Mouse (Mus musculus): ENCODE results near the gene Gkn2. TPM values are rescaled to one million over a fixed set of nuclear protein-coding genes. Genes with fewer than 3 reads are reported as not detected.

Gkn2 gene
- polyA plus RNA-seq, 1 experiment, result 0.21 TPM

DNA sequence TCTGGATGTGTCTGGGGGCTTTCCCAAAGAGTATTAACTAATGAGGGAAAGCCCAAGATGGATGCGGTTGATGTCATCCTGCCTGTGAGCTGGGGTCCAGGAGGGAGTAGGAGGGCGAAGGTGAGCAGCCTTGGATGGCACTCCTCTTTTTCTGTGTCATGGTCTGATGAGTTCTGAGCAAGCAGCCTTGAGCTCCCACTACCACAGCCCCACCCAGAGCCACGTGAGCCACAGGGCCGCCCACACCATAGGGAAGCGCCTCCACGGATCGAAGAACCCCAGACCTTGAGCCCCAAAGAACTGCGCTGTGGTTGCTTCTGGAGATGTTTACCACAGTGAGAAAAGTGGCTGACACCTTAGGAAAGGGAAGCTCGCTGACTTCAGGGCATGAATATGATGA lies 21.6 kb downstream of the Gkn2 start:
- Histone ChIP-seq H3K4me1 (ENCODE audit: control insufficient read depth, insufficient read depth, low read length) (peaks cover 13% of the 10 kb centered on the region), H3K4me3 (replicated peaks; ENCODE audit: extremely low read depth, low read depth, low read length) (no peak overlapping the region)
- no peak for TF ChIP-seq POLR2A (IDR thresholded peaks at IDR 0.05; ENCODE audit: borderline replicate concordance, extremely low read depth, low read depth, low read length)
- 83% methylated on average over 9 of the region's 9 CpGs for whole genome bisulfite sequencing
- no peak for DNase-seq

- no peak overlapping the region for H3K4me3 ChIP-seq (replicated peaks; ENCODE audit: extremely low read depth, low read depth, low read length)
- no peak for TF ChIP-seq POLR2A (IDR thresholded peaks at IDR 0.05; ENCODE audit: borderline replicate concordance, extremely low read depth, low read depth, low read length)
- TF ChIP-seq CTCF (IDR thresholded peaks at IDR 0.05; ENCODE audit: insufficient read depth, low read length), result peak; percentile 98
- peak; percentile 70 for DNase-seq
- H3K4me1 ChIP-seq (ENCODE audit: control insufficient read depth, insufficient read depth, low read length), result peaks cover 3% of the 10 kb centered on the region
- WGBS, result under 1% methylated on average over 5 of the region's 5 CpGs
Measured at GRCm38 (mm10) chr6:87399137-87399536, 26.0 kb downstream of the Gkn2 start.

DNA sequence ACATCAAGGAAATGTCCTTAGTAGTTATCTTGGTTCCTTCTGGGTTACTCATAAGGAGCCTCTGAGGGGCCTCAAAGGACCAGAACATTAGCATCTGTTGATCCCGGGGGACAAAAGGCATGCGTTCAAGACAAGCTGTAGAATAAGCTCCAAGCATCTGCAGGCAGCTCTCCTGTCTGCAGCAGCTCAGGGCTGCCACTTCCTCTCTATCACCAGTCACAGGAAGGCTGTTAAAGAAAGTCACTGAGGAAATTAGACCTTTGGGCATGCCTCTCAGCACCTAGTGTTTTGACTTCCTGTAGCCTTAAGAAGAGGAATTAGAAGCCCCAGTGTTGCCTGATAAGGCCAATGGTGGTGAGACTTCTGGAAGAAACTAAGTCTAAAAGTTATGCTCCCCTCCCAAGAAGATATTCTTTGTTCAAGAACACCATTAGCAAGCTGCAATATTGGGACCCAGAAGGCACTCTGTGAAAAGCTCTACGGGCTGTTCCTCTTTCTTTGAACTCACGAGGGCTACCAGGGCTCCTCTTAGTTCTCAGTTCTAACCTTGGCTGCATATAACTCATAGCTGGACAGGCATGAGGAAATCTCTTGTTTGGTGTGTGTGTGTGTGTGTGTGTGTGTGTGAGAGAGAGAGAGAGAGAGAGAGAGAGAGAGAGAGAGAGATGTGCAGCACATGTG lies 26.9 kb downstream of the Gkn2 start:
- peaks cover 3% of the 10 kb centered on the region for H3K4me1 ChIP-seq (ENCODE audit: control insufficient read depth, insufficient read depth, low read length)
- TF ChIP-seq CTCF (IDR thresholded peaks at IDR 0.05; ENCODE audit: insufficient read depth, low read length), result no peak
- no peak for TF ChIP-seq POLR2A (IDR thresholded peaks at IDR 0.05; ENCODE audit: borderline replicate concordance, extremely low read depth, low read depth, low read length)
- no peak overlapping the region for H3K4me3 ChIP-seq (replicated peaks; ENCODE audit: extremely low read depth, low read depth, low read length)
- DNase-seq, result no peak
- WGBS, result 40% methylated on average over 4 of the region's 4 CpGs

DNA sequence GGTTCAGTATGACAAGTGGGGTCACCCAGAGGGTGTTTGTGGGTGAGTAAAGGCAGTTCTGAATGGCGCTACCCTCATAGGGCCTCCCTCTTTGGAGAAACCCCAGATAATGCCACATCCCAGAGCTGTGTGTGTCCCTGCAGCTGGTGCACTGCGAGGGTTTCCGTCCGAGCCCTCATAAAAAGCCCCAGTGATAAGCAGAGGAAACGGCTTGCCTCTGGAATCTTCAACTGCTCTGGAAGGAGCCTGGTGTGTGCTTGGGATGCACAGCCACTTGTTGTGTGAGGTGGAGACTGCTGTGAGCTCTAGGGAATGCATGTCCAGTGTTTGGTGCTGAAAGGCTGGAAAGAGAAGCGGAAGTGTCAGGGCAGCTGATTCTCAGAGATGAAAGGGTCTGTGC lies 28.3 kb downstream of the Gkn2 start:
- no peak for DNase-seq
- no peak for TF ChIP-seq CTCF (IDR thresholded peaks at IDR 0.05; ENCODE audit: insufficient read depth, low read length)
- no peak for TF ChIP-seq POLR2A (IDR thresholded peaks at IDR 0.05; ENCODE audit: borderline replicate concordance, extremely low read depth, low read depth, low read length)
- Histone ChIP-seq H3K4me1 (ENCODE audit: control insufficient read depth, insufficient read depth, low read length) (peaks cover 3% of the 10 kb centered on the region), H3K4me3 (replicated peaks; ENCODE audit: extremely low read depth, low read depth, low read length) (no peak overlapping the region)
- 64% methylated on average over 6 of the region's 6 CpGs for whole genome bisulfite sequencing

DNA sequence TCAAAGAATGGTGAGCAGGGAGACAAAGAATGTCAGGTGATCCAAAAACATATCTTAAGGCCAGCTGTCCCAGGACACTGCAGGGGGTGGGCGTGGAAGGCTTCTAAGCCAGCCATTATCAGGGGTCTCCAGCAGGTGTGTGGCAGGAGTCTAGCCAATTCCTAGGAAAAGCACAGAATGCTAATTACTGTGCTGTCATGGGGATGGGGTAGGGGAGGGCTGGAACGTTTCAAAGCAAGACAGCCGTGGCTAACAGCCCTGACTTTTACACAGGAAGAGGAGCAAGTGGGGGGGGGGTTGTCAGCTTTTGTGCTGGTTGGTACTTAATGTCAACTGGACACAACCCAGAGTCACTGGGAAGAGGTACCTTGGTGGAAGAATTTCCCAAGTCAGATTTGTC lies 38.9 kb downstream of the Gkn2 start:
- H3K4me1 ChIP-seq (ENCODE audit: control insufficient read depth, insufficient read depth, low read length), result no peaks in the 10 kb centered on the region
- 43% methylated on average over 3 of the region's 3 CpGs for WGBS
- no peak for DNase-seq
- TF ChIP-seq POLR2A (IDR thresholded peaks at IDR 0.05; ENCODE audit: borderline replicate concordance, extremely low read depth, low read depth, low read length) (no peak), CTCF (IDR thresholded peaks at IDR 0.05; ENCODE audit: insufficient read depth, low read length) (no peak)
- H3K4me3 ChIP-seq (replicated peaks; ENCODE audit: extremely low read depth, low read depth, low read length), result no peak overlapping the region

- Histone ChIP-seq H3K4me3 (replicated peaks; ENCODE audit: extremely low read depth, low read depth, low read length) (no peak overlapping the region), H3K4me1 (ENCODE audit: control insufficient read depth, insufficient read depth, low read length) (peaks cover 3% of the 10 kb centered on the region)
- no peak for DNase-seq
- WGBS, result 40% methylated on average over 7 of the region's 7 CpGs
- no peak for TF ChIP-seq CTCF (IDR thresholded peaks at IDR 0.05; ENCODE audit: insufficient read depth, low read length)
Measured at GRCm38 (mm10) chr6:87422304-87422703, 49.1 kb downstream of the Gkn2 start.

GRCm38 (mm10) chr6:87424037-87424816 lies 51.1 kb downstream of the Gkn2 start:
- Histone ChIP-seq H3K4me1 (ENCODE audit: control insufficient read depth, insufficient read depth, low read length) (peaks cover 3% of the 10 kb centered on the region), H3K4me3 (replicated peaks; ENCODE audit: extremely low read depth, low read depth, low read length) (peak overlapping the region; percentile 2)
- WGBS, result 29% methylated on average over 19 of the region's 19 CpGs
- DNase-seq, result no peak
- TF ChIP-seq POLR2A (IDR thresholded peaks at IDR 0.05; ENCODE audit: borderline replicate concordance, extremely low read depth, low read depth, low read length) (no peak), CTCF (IDR thresholded peaks at IDR 0.05; ENCODE audit: insufficient read depth, low read length) (no peak)

GRCm38 (mm10) chr6:87426954-87427353 lies 53.8 kb downstream of the Gkn2 start:
- 73% methylated on average over 5 of the region's 5 CpGs for whole genome bisulfite sequencing
- Histone ChIP-seq H3K4me1 (ENCODE audit: control insufficient read depth, insufficient read depth, low read length) (peaks cover 3% of the 10 kb centered on the region), H3K4me3 (replicated peaks; ENCODE audit: extremely low read depth, low read depth, low read length) (no peak overlapping the region)
- no peak for TF ChIP-seq CTCF (IDR thresholded peaks at IDR 0.05; ENCODE audit: insufficient read depth, low read length)
- TF ChIP-seq POLR2A (IDR thresholded peaks at IDR 0.05; ENCODE audit: borderline replicate concordance, extremely low read depth, low read depth, low read length), result no peak
- DNase-seq, result no peak

DNA sequence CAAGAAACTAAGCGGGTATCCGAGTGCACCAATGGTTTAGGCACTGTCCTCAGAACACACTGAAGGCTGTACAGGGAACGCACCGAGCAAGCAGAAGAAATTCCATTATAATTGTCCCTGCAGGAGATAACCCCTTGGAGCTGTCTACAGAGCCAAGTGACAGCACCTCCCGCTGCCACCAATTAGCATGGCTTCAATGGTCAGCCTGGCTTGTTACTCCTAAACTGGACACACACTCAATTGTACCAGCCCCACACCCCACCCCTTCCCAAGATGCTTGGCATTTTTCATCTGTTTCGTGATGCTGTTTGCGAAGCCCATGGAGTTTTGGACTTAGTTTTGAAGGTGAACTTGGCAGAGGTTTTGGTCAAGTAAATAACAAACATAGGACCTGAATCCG lies 54.5 kb downstream of the Gkn2 start:
- DNase-seq, result no peak
- H3K4me3 ChIP-seq (replicated peaks; ENCODE audit: extremely low read depth, low read depth, low read length), result no peak overlapping the region

GRCm38 (mm10) chr6:87428487-87429044 lies 55.4 kb downstream of the Gkn2 start, which contains the start of gene Bmp10:
Gene Bmp10 (plus strand): TSS chr6:87428994.
- Histone ChIP-seq H3K4me1 (ENCODE audit: control insufficient read depth, insufficient read depth, low read length) (no peaks in the 10 kb centered on the region), H3K4me3 (replicated peaks; ENCODE audit: extremely low read depth, low read depth, low read length) (no peak within 1 kb of the TSS)
- 60% methylated on average over 7 of the region's 7 CpGs for WGBS
- no peak for DNase-seq
- no peak for TF ChIP-seq CTCF (IDR thresholded peaks at IDR 0.05; ENCODE audit: insufficient read depth, low read length)
- no peak for TF ChIP-seq POLR2A (IDR thresholded peaks at IDR 0.05; ENCODE audit: borderline replicate concordance, extremely low read depth, low read depth, low read length)

More for the DNA sequence above, 54.5 kb downstream of the Gkn2 start:
- TF ChIP-seq POLR2A (IDR thresholded peaks at IDR 0.05; ENCODE audit: borderline replicate concordance, extremely low read depth, low read depth, low read length) (no peak), CTCF (IDR thresholded peaks at IDR 0.05; ENCODE audit: insufficient read depth, low read length) (no peak)
- WGBS, result 76% methylated on average over 8 of the region's 8 CpGs
- no peaks in the 10 kb centered on the region for H3K4me1 ChIP-seq (ENCODE audit: control insufficient read depth, insufficient read depth, low read length)

Other genes starting within 250 kb of the Gkn2 start
- gene Antxr1, start 37.5 kb upstream of the Gkn2 start, polyA plus RNA-seq (2012; rRNA removed), result 31.3 and 35.3 TPM in 2 replicates
- not detected in 2 replicates for gene Gkn1, start 22.4 kb upstream of the Gkn2 start, polyA plus RNA-seq (2012; rRNA removed)
- 3.2 and 11.7 TPM in 2 replicates for gene Gkn3, start 15.6 kb downstream of the Gkn2 start, polyA plus RNA-seq (2012; rRNA removed)
- not detected in 2 replicates for gene Bmp10, start 55.6 kb downstream of the Gkn2 start, polyA plus RNA-seq (2012; rRNA removed)
- gene Arhgap25, start 159.9 kb downstream of the Gkn2 start, polyA plus RNA-seq (2012; rRNA removed), result 4.5 and 6.6 TPM in 2 replicates
- 0.41 and 0.83 TPM in 2 replicates for gene Prokr1, start 217.4 kb downstream of the Gkn2 start, polyA plus RNA-seq (2012; rRNA removed)